Mouse (Mus musculus) layer of hippocampus, adult 6 months (tissue): ENCODE measurements around the gene Dcaf7. TPM values are rescaled to one million over a fixed set of nuclear protein-coding genes. Genes with fewer than 3 reads are reported as not detected.

Experiments used
- long read RNA-seq, 2 experiments: library from polyadenylated mRNA; unstranded; transcript quantifications; one replicate each; pipeline ENCODE4 v2.0.0; 2019 to 2020
- polyA plus RNA-seq: library from polyadenylated mRNA; unstranded; fragments of <200 nt; fragmentation: Nextera tagmentation; gene quantifications from 2 replicates; pipeline ENCODE4 v1.2.3, GENCODE M21; 2021

Dcaf7 gene
- polyA plus RNA-seq = 75.4 and 94.8 TPM in 2 replicates
- long read RNA-seq, experiment 1, full-length matches to known transcripts = 3 of 90 reads
- long read RNA-seq, experiment 1, partial matches to known transcripts = 2 of 90 reads
- long read RNA-seq, experiment 1, other reads (novel, unspliced or antisense) = 85 of 90 reads
- long read RNA-seq, experiment 2, full-length matches to known transcripts = 31 of 245 reads
- long read RNA-seq, experiment 2, partial matches to known transcripts = 116 of 245 reads
- long read RNA-seq, experiment 2, other reads (novel, unspliced or antisense) = 98 of 245 reads

GRCm38 (mm10) chr11:106036548-106037417 is at the start of gene Dcaf7:
Gene Dcaf7 (plus strand): TSS chr11:106036872.

GRCm38 (mm10) chr11:105994375-105994774 is 42.3 kb upstream of the Dcaf7 start, which contains the start of gene Ace3:
Gene Ace3 (plus strand): TSS chr11:105994675.

DNA sequence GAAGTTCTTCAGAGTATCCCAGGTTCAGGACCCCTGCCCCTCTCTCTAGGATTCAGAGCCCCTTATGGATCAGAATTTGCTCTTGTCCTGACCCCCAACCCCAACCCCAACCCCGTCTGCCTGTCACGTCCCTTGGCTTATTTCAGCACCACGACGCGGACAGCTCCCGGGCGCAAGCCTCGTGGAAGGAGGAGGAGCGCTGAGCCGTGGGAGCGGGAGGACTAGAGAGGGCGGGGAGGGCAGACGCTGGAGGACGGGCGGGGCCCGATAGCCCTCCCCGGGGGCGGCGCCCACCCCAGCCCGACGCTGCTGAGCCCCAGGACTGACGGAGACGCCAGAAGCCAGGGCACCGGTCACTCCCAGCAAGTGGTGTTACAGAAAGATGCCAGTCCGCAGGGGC is 28.9 kb upstream of the Dcaf7 start, which contains the start of gene Kcnh6:
Gene Kcnh6 (plus strand): TSS at position 304 of the 400 bp plus-strand sequence.

DNA sequence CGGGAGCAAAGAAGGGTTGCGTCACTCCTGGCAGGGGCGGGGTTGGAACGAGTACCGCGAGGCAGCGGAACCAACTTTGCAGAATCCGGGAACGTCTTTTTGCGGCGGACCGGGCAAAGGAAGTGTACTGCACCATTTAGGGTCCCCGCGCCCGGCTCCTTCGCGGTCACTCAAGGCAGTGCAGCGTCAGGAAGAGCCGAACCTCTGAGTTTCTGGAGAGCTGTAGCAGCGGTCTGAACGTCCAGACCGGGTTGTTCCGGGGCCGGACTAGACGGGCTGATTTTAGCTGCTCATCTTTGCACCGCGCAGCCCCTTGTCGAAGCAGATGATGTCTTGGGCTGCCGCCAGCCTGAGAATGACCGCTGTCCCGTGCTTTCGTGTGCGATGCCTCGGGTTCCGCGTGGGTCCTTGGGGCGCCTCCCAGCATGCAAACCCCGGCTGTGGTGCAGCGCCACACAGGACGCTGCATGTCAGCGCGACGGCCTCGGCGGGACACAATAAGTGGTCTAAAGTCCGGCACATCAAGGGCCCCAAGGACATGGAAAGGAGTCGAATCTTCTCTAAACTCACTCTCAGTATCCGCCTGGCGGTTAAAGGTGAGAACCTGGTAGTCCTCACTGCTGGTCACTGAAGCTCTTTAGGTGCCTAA is 29.4 kb downstream of the Dcaf7 start, which contains the start of gene Taco1:
Gene Taco1 (plus strand): TSS at position 139 of the 649 bp plus-strand sequence.

GRCm38 (mm10) chr11:106083708-106084701 is 47.3 kb downstream of the Dcaf7 start, which contains the start of gene Map3k3:
Gene Map3k3 (plus strand): TSS chr11:106084613.

Other genes with a start within 250 kb of the Dcaf7 start
- gene Cyb561, start 83.5 kb upstream of the Dcaf7 start, polyA plus RNA-seq = 60.9 and 78.9 TPM in 2 replicates
- gene Ace, start 68.9 kb upstream of the Dcaf7 start, polyA plus RNA-seq = 1.9 and 12.1 TPM in 2 replicates
- not detected in 2 replicates for gene Ace3, start 42.2 kb upstream of the Dcaf7 start, polyA plus RNA-seq
- 0.63 and 0.65 TPM in 2 replicates for gene Kcnh6, start 28.7 kb upstream of the Dcaf7 start, polyA plus RNA-seq
- gene Taco1, start 29.2 kb downstream of the Dcaf7 start, polyA plus RNA-seq = 4.8 TPM in 2 replicates
- gene Map3k3, start 47.7 kb downstream of the Dcaf7 start, polyA plus RNA-seq = 1.2 and 1.4 TPM in 2 replicates
- 0.95 and 1.5 TPM in 2 replicates for gene Gm10840, start 124.0 kb downstream of the Dcaf7 start, polyA plus RNA-seq
- 184 and 226 TPM in 2 replicates for gene Limd2, start 124.0 kb downstream of the Dcaf7 start, polyA plus RNA-seq
- 10.6 and 12.9 TPM in 2 replicates for gene Strada, start 165.3 kb downstream of the Dcaf7 start, polyA plus RNA-seq
- 50.5 and 54.2 TPM in 2 replicates for gene Ccdc47, start 179.5 kb downstream of the Dcaf7 start, polyA plus RNA-seq
- gene Ddx42, start 180.1 kb downstream of the Dcaf7 start, polyA plus RNA-seq = 20.1 TPM in 2 replicates
- 8.2 and 9.8 TPM in 2 replicates for gene Ftsj3, start 219.2 kb downstream of the Dcaf7 start, polyA plus RNA-seq
- 471 and 488 TPM in 2 replicates for gene Psmc5, start 219.3 kb downstream of the Dcaf7 start, polyA plus RNA-seq
- gene Smarcd2, start 236.1 kb downstream of the Dcaf7 start, polyA plus RNA-seq = 2.2 and 2.6 TPM in 2 replicates
- 0.05 and 0.06 TPM in 2 replicates for gene Tcam1, start 239.8 kb downstream of the Dcaf7 start, polyA plus RNA-seq